Mouse (Mus musculus) MEL (cell line): ENCODE data around the gene Egfl8. TPM values are rescaled to one million over a fixed set of nuclear protein-coding genes. Genes with fewer than 3 reads are reported as not detected.

Experiments
- DNase-seq: peaks from one replicate; pipeline ENCODE4 v3.0.0; 2011; ENCODE audit warnings: low read depth, low spot score
- H3K27ac ChIP-seq: 2 replicates; pipeline ENCODE4 v1.5.1; 2012; ENCODE audit warnings: low read depth, mild to moderate bottlenecking, control low read depth, low read length, moderate library complexity; ENCODE audit not compliant: control insufficient read depth
- H3K27me3 ChIP-seq, 2 experiments: fragments of 150-350 bp in 1 of 2; sonication (generic) in 1 of 2; 2 replicates each; pipeline ENCODE4 v1.6.1; 2012; ENCODE audit warnings: low read length in 2 of 2, mild to moderate bottlenecking in 2 of 2, improper control_type of control experiment in 1 of 2, moderate library complexity in 1 of 2; ENCODE audit not compliant: insufficient read depth in 2 of 2, control insufficient read depth in 1 of 2
- H3K36me3 ChIP-seq, 2 experiments: 2 replicates each; pipeline ENCODE4 v1.6.1; 2012 to 2014; ENCODE audit warnings: low read length in 2 of 2, improper control_type of control experiment in 1 of 2, inconsistent platforms in 1 of 2, mild to moderate bottlenecking in 1 of 2; ENCODE audit not compliant: insufficient read depth in 2 of 2, control insufficient read depth in 1 of 2
- H3K4me1 ChIP-seq, 2 experiments: fragments of 150-350 bp in 1 of 2; sonication (generic) in 1 of 2; 2 replicates each; pipeline ENCODE4 v1.6.1; 2012; ENCODE audit warnings: low read length in 2 of 2, improper control_type of control experiment in 1 of 2, mild to moderate bottlenecking in 1 of 2; ENCODE audit not compliant: insufficient read depth in 2 of 2, control insufficient read depth in 1 of 2
- H3K4me3 ChIP-seq, 2 experiments: fragments of 150-350 bp in 1 of 2; sonication (generic) in 1 of 2; 2 replicates each; pipeline ENCODE4 v1.5.1; 2012; ENCODE audit warnings: low read depth in 2 of 2, low read length in 2 of 2, mild to moderate bottlenecking in 2 of 2, moderate library complexity in 2 of 2, control low read depth in 1 of 2, improper control_type of control experiment in 1 of 2; ENCODE audit not compliant: control insufficient read depth in 1 of 2, insufficient read depth in 1 of 2
- H3K79me2 ChIP-seq: 2 replicates; pipeline ENCODE4 v1.6.1; 2012; ENCODE audit warnings: mild to moderate bottlenecking, low read length, moderate library complexity; ENCODE audit not compliant: control insufficient read depth, poor library complexity, insufficient read depth
- H3K9ac ChIP-seq: 2 replicates; pipeline ENCODE4 v1.6.1; 2012; ENCODE audit warnings: low read depth, mild to moderate bottlenecking, control low read depth, low read length, moderate library complexity; ENCODE audit not compliant: control insufficient read depth, poor library complexity, severe bottlenecking
- H3K9me3 ChIP-seq: fragments of 150-350 bp; sonication (generic); replicated peaks from 2 replicates; pipeline ENCODE4 v1.6.1; 2012; ENCODE audit warnings: mild to moderate bottlenecking, low read length, improper control_type of control experiment, moderate library complexity; ENCODE audit not compliant: insufficient read depth
- CTCF ChIP-seq, 3 experiments: IDR thresholded peaks in 2 of 3; conservative IDR thresholded peaks in 1 of 3; 2 replicates each; pipeline ENCODE4 v1.5.1; 2011 to 2012; ENCODE audit warnings: low read length in 3 of 3, low read depth in 2 of 3, mild to moderate bottlenecking in 2 of 3, improper control_type of control experiment in 1 of 3, inconsistent platforms in 1 of 3, mixed read lengths in 1 of 3, moderate library complexity in 1 of 3; ENCODE audit not compliant: control insufficient read depth in 1 of 3, insufficient read depth in 1 of 3, poor library complexity in 1 of 3, severe bottlenecking in 1 of 3
- EP300 ChIP-seq, 2 experiments: IDR thresholded peaks; 2 replicates each; pipeline ENCODE4 v1.6.1; 2011; ENCODE audit warnings: improper control_type of control experiment in 2 of 2, low read length in 2 of 2, low read depth in 1 of 2, mild to moderate bottlenecking in 1 of 2
- GABPA ChIP-seq: IDR thresholded peaks from 2 replicates; pipeline ENCODE4 v1.6.1; 2012; ENCODE audit warnings: low read depth, mild to moderate bottlenecking, inconsistent platforms, low read length, improper control_type of control experiment, moderate library complexity
- JUND ChIP-seq: IDR thresholded peaks from 2 replicates; pipeline ENCODE4 v1.6.1; 2011; ENCODE audit warnings: low read depth, mild to moderate bottlenecking, improper control_type of control experiment, low read length
- MAFK ChIP-seq: IDR thresholded peaks from 2 replicates; pipeline ENCODE4 v1.6.1; 2011; ENCODE audit warnings: low read depth, mild to moderate bottlenecking, low read length, improper control_type of control experiment, borderline replicate concordance
- MAZ ChIP-seq: IDR thresholded peaks from 2 replicates; pipeline ENCODE4 v1.6.1; 2012; ENCODE audit warnings: low read depth, mild to moderate bottlenecking, inconsistent platforms, low read length, improper control_type of control experiment
- MXI1 ChIP-seq: IDR thresholded peaks from 2 replicates; pipeline ENCODE4 v1.6.1; 2011; ENCODE audit warnings: mild to moderate bottlenecking, low read depth, low read length, improper control_type of control experiment
- MYC ChIP-seq: IDR thresholded peaks from 2 replicates; pipeline ENCODE4 v1.6.1; 2011; ENCODE audit warnings: low read depth, mild to moderate bottlenecking, low read length, improper control_type of control experiment, moderate library complexity
- POLR2A ChIP-seq, 2 experiments: IDR thresholded peaks; 2 replicates each; pipeline ENCODE4 v1.6.1; 2011 to 2012; ENCODE audit warnings: low read length in 2 of 2, mild to moderate bottlenecking in 2 of 2, control low read depth in 1 of 2, improper control_type of control experiment in 1 of 2, low read depth in 1 of 2, moderate library complexity in 1 of 2; ENCODE audit not compliant: control insufficient read depth in 1 of 2, insufficient read depth in 1 of 2, poor library complexity in 1 of 2
- RAD21 ChIP-seq: IDR thresholded peaks from 2 replicates; pipeline ENCODE4 v1.6.1; 2011; ENCODE audit warnings: mild to moderate bottlenecking, low read depth, low read length, improper control_type of control experiment
- RCOR1 ChIP-seq: IDR thresholded peaks from 2 replicates; pipeline ENCODE4 v1.6.1; 2012; ENCODE audit warnings: low read depth, mild to moderate bottlenecking, inconsistent platforms, low read length, improper control_type of control experiment
- SMC3 ChIP-seq: IDR thresholded peaks from 2 replicates; pipeline ENCODE4 v1.6.1; 2011; ENCODE audit warnings: low read depth, low read length, improper control_type of control experiment
- TAL1 ChIP-seq: IDR thresholded peaks from 2 replicates; pipeline ENCODE4 v1.6.1; 2012; ENCODE audit warnings: mild to moderate bottlenecking, inconsistent platforms, low read length, moderate library complexity, mixed read lengths
- UBTF ChIP-seq: IDR thresholded peaks from 2 replicates; pipeline ENCODE4 v1.6.1; 2012; ENCODE audit warnings: low read depth, mild to moderate bottlenecking, inconsistent platforms, low read length, improper control_type of control experiment, moderate library complexity, borderline replicate concordance; ENCODE audit not compliant: insufficient read depth
- ZC3H11A ChIP-seq: IDR thresholded peaks from 2 replicates; pipeline ENCODE4 v1.6.1; 2012; ENCODE audit warnings: low read depth, mild to moderate bottlenecking, inconsistent platforms, low read length, improper control_type of control experiment
- ZMIZ1 ChIP-seq: IDR thresholded peaks from 2 replicates; pipeline ENCODE4 v1.6.1; 2012; ENCODE audit warnings: low read depth, mild to moderate bottlenecking, inconsistent platforms, low read length, improper control_type of control experiment, moderate library complexity
- polyA plus RNA-seq, 2 experiments: library from polyadenylated mRNA; stranded (reverse) in 1 of 2; unstranded in 1 of 2; fragments of >175 nt in 1 of 2; fragments of >200 nt in 1 of 2; gene quantifications; 2 replicates each; pipeline versions ENCODE4 v1.2.1 to v1.2.4; 2012; ENCODE audit warnings: low replicate concordance in 2 of 2, low read depth in 1 of 2; ENCODE audit not compliant: insufficient read length in 2 of 2, insufficient read depth in 1 of 2, missing spikeins in 1 of 2
- total RNA-seq: library from RNA; depleted of rRNA; stranded (reverse); fragments of 300-350 nt; gene quantifications from 2 replicates; pipeline ENCODE4 v1.2.3, GENCODE M21; 2012

Gene Egfl8
- total and polyA plus RNA-seq, 3 experiments, result 0.89 to 1.6 TPM; not detected in 1

- peaks cover 0 to 3% of the 10 kb centered on the region in 2 experiments; a peak in 2 of 4 replicates for H3K36me3 ChIP-seq
- DNase-seq, result no peak
- peaks cover 6% of the 10 kb centered on the region for H3K79me2 ChIP-seq
These were observed 37.2 kb upstream of the Egfl8 start for GRCm38 (mm10) chr17:34652985-34653384.

GRCm38 (mm10) chr17:34652546-34652945 is 36.8 kb upstream of the Egfl8 start:
- Histone ChIP-seq H3K36me3 (peaks cover 0 to 5% of the 10 kb centered on the region in 2 experiments; a peak in 2 of 4 replicates), H3K79me2 (peaks cover 10% of the 10 kb centered on the region), H3K4me1 (peaks cover 0 to 8% of the 10 kb centered on the region in 2 experiments; a peak in 2 of 4 replicates), H3K9ac (no peak overlapping the region), H3K4me3 (no peak overlapping the region), H3K27ac (no peak overlapping the region), H3K27me3 (no peaks in the 10 kb centered on the region), H3K9me3 (no peaks in the 10 kb centered on the region)
- TF ChIP-seq MYC (no peak), UBTF (no peak), POLR2A (IDR thresholded peaks at IDR 0.05; ENCODE audit: control insufficient read depth in 1 of 2, insufficient read depth in 1 of 2, low read depth in 1 of 2, low read length in 2 of 2, poor library complexity in 1 of 2) (peak in 1 of 2 experiments; percentile 19; a peak in 1 of 4 replicates)
- no peak for DNase-seq

More at GRCm38 (mm10) chr17:34652985-34653384, 37.2 kb upstream of the Egfl8 start:
- Histone ChIP-seq H3K4me3 (no peak overlapping the region), H3K27me3 (no peaks in the 10 kb centered on the region), H3K9ac (no peak overlapping the region), H3K27ac (no peak overlapping the region), H3K9me3 (no peaks in the 10 kb centered on the region), H3K4me1 (peaks cover 0 to 6% of the 10 kb centered on the region in 2 experiments; a peak in 1 of 4 replicates)
- TF ChIP-seq ZC3H11A (no peak), RCOR1 (no peak), CTCF (IDR thresholded peaks at IDR 0.05 in 2 of 3, conservative IDR thresholded peaks at IDR 0.05 in 1 of 3; ENCODE audit: control insufficient read depth in 1 of 3, insufficient read depth in 1 of 3, low read depth in 2 of 3, low read length in 3 of 3, poor library complexity in 1 of 3, severe bottlenecking in 1 of 3) (no peak), JUND (no peak), SMC3 (no peak), MAZ (no peak), MAFK (no peak), ZMIZ1 (no peak), TAL1 (no peak), EP300 (IDR thresholded peaks at IDR 0.05; ENCODE audit: low read depth in 1 of 2, low read length in 2 of 2) (no peak)

GRCm38 (mm10) chr17:34651507-34652221 is 35.9 kb upstream of the Egfl8 start:
- Histone ChIP-seq H3K27ac (no peak overlapping the region), H3K36me3 (peaks cover 0 to 5% of the 10 kb centered on the region in 2 experiments; a peak in 2 of 4 replicates), H3K4me3 (no peak overlapping the region), H3K9me3 (no peaks in the 10 kb centered on the region), H3K27me3 (no peaks in the 10 kb centered on the region), H3K4me1 (peaks cover 0 to 8% of the 10 kb centered on the region in 2 experiments; a peak in 2 of 4 replicates), H3K9ac (no peak overlapping the region)
- no peak for DNase-seq
- TF ChIP-seq GABPA (no peak), SMC3 (peak; percentile 37), CTCF (IDR thresholded peaks at IDR 0.05 in 2 of 3, conservative IDR thresholded peaks at IDR 0.05 in 1 of 3; ENCODE audit: control insufficient read depth in 1 of 3, insufficient read depth in 1 of 3, low read depth in 2 of 3, low read length in 3 of 3, poor library complexity in 1 of 3, severe bottlenecking in 1 of 3) (peak; percentile 30 to 73 (median 51); a peak in 5 of 6 replicates), RAD21 (peak; percentile 23), MXI1 (no peak), MAZ (no peak)
- TF ChIP-seq, all 39 proteins: peak for 3
- peaks cover 15% of the 10 kb centered on the region for H3K79me2 ChIP-seq
